Mouse (Mus musculus) thymus, postnatal 36 days (tissue): ENCODE results near the gene Bptf.
A peak's percentile ranks its signal among the peaks of the same experiment; 100 is the strongest.
"Not testable (repeated sequence)": the region's sequence is repeated elsewhere in the genome, so short reads cannot be mapped to it uniquely, and the experiment has no call there.

Source experiments
- DNase-seq, 2 experiments: peaks; one replicate each; pipeline ENCODE4 v3.0.0; 2022; ENCODE audit warnings: mixed read lengths in 2 of 2

The Bptf gene

GRCm38 (mm10) chr11:107046766-107047620 is 84.9 kb downstream of the Bptf start:
- no peak for DNase-seq

GRCm38 (mm10) chr11:107045546-107045945 is 86.4 kb downstream of the Bptf start:
- no peak for DNase-seq

GRCm38 (mm10) chr11:107044321-107044720 is 87.6 kb downstream of the Bptf start:
- DNase-seq = peak; percentile 52 to 56

- DNase-seq = no peak
Measured at GRCm38 (mm10) chr11:107043361-107043760, 88.6 kb downstream of the Bptf start.

- no peak for DNase-seq
Measured at GRCm38 (mm10) chr11:107041396-107041795, 90.5 kb downstream of the Bptf start.

GRCm38 (mm10) chr11:107039417-107039816 is 92.5 kb downstream of the Bptf start:
- no peak for DNase-seq

GRCm38 (mm10) chr11:107034085-107034810 is 97.7 kb downstream of the Bptf start:
- DNase-seq = no peak

- no peak for DNase-seq
Measured at GRCm38 (mm10) chr11:107031635-107032034, 100.3 kb downstream of the Bptf start.

GRCm38 (mm10) chr11:107029536-107029935 is 102.4 kb downstream of the Bptf start:
- DNase-seq = peak; percentile 47 to 66

GRCm38 (mm10) chr11:107028754-107029153 is 103.2 kb downstream of the Bptf start:
- DNase-seq = no peak

GRCm38 (mm10) chr11:107028275-107028618 is 103.7 kb downstream of the Bptf start:
- DNase-seq = no peak

- DNase-seq = peak; percentile 91 to 93
Measured at GRCm38 (mm10) chr11:107027431-107028274, 104.3 kb downstream of the Bptf start.

- no peak for DNase-seq
Measured at GRCm38 (mm10) chr11:107026554-107027430, 105.1 kb downstream of the Bptf start.

GRCm38 (mm10) chr11:107025411-107026321 is 106.3 kb downstream of the Bptf start, which contains the start of gene 1810010H24Rik:
Gene 1810010H24Rik (plus strand): TSS chr11:107025681.
- peak; percentile 17 to 32 for DNase-seq

- no peak for DNase-seq
Measured at GRCm38 (mm10) chr11:107024406-107024805, 107.5 kb downstream of the Bptf start.

GRCm38 (mm10) chr11:107022050-107022683 is 109.8 kb downstream of the Bptf start:
- no peak for DNase-seq

GRCm38 (mm10) chr11:107019722-107020121 is 112.2 kb downstream of the Bptf start:
- not testable (repeated sequence) for DNase-seq

- DNase-seq = no peak
Measured at GRCm38 (mm10) chr11:107019318-107019717, 112.6 kb downstream of the Bptf start.

- DNase-seq = no peak
Measured at GRCm38 (mm10) chr11:107018606-107019005, 113.3 kb downstream of the Bptf start.

GRCm38 (mm10) chr11:107017339-107017886 is 114.5 kb downstream of the Bptf start:
- no peak for DNase-seq
